Mouse (Mus musculus) embryonic fibroblast, embryonic 13.5 days (primary cell): ENCODE data around the gene Tsc22d1.

ENCODE experiments used
- CTCF ChIP-seq: IDR thresholded peaks from 2 replicates; pipeline ENCODE4 v1.5.1; 2011; ENCODE audit warnings: mild to moderate bottlenecking, control low read depth, low read length, moderate library complexity, borderline replicate concordance; ENCODE audit not compliant: insufficient read depth
- POLR2A ChIP-seq: IDR thresholded peaks from 2 replicates; pipeline ENCODE4 v1.6.1; 2011; ENCODE audit warnings: low read depth, mild to moderate bottlenecking, control low read depth, low read length, moderate library complexity

- TF ChIP-seq CTCF: no peak
- peak; percentile 51 for TF ChIP-seq POLR2A
These were observed 141.5 kb downstream of the Tsc22d1 start for GRCm38 (mm10) chr14:76556031-76556851.
